Mouse (Mus musculus) bone marrow, adult 2 months (tissue): ENCODE results near the gene Phldb3.

Experiments
- CTCF ChIP-seq: fragments of 200-500 bp; IDR thresholded peaks from 2 replicates; pipeline ENCODE4 v1.5.1; 2011; ENCODE audit warnings: low read length, control low read depth; ENCODE audit not compliant: control insufficient read depth, insufficient read depth
- POLR2A ChIP-seq: fragments of 200-500 bp; IDR thresholded peaks from 2 replicates; pipeline ENCODE4 v1.6.1; 2011; ENCODE audit warnings: low read depth, mild to moderate bottlenecking, control low read depth, low read length, borderline replicate concordance; ENCODE audit not compliant: control insufficient read depth

GRCm38 (mm10) chr7:24561450-24561849 lies 49.1 kb upstream of the Phldb3 start:
- TF ChIP-seq CTCF (no peak), POLR2A (no peak)
